Mouse (Mus musculus) lung, embryonic 14.5 days (tissue): ENCODE measurements around the gene Lamc3. TPM values are rescaled to one million over a fixed set of nuclear protein-coding genes. Genes with fewer than 3 reads are reported as not detected.
A peak's percentile ranks its signal among the peaks of the same experiment; 100 is the strongest.
"Not testable (repeated sequence)": the region's sequence is repeated elsewhere in the genome, so short reads cannot be mapped to it uniquely, and the experiment has no call there.

Experiments
- ATAC-seq: fragments of 200-750 bp; cut with Nextera tagmentation; 2 replicates; pipeline ENCODE4 v1.8.0; 2017; ENCODE audit warnings: mild to moderate bottlenecking, moderate TSS enrichment, moderate library complexity; ENCODE audit not compliant: insufficient read depth
- DNase-seq: peaks from one replicate; pipeline ENCODE4 v3.0.0-alpha.2; 2015
- H3K27ac ChIP-seq: fragments of 300-500 bp; sonication (generic); 2 replicates; pipeline ENCODE4 v1.5.1; 2014; ENCODE audit warnings: low read depth, mild to moderate bottlenecking, moderate library complexity
- H3K27me3 ChIP-seq: fragments of 300-500 bp; sonication (generic); 2 replicates; pipeline ENCODE4 v1.6.1; 2014; ENCODE audit warnings: low read length, control low read depth; ENCODE audit not compliant: insufficient read depth
- H3K36me3 ChIP-seq: fragments of 300-500 bp; sonication (generic); 2 replicates; pipeline ENCODE4 v1.6.1; 2014; ENCODE audit warnings: control low read depth; ENCODE audit not compliant: insufficient read depth
- H3K4me1 ChIP-seq: fragments of 300-500 bp; sonication (generic); 2 replicates; pipeline ENCODE4 v1.6.1; 2014; ENCODE audit warnings: antibody characterized with exemption, control low read depth; ENCODE audit not compliant: insufficient read depth
- H3K4me2 ChIP-seq: fragments of 300-500 bp; sonication (generic); 2 replicates; pipeline ENCODE4 v1.6.1; 2014; ENCODE audit warnings: mild to moderate bottlenecking
- H3K4me3 ChIP-seq: fragments of 300-500 bp; sonication (generic); 2 replicates; pipeline ENCODE4 v1.5.1; 2014; ENCODE audit warnings: low read depth, low read length
- H3K9ac ChIP-seq: fragments of 300-500 bp; sonication (generic); 2 replicates; pipeline ENCODE4 v1.6.1; 2014
- H3K9me3 ChIP-seq: fragments of 300-500 bp; sonication (generic); 2 replicates; pipeline ENCODE4 v1.6.1; 2016; ENCODE audit warnings: low read depth, low read length, control low read depth
- CTCF ChIP-seq: IDR thresholded peaks from 2 replicates; pipeline ENCODE4 v1.5.1; 2016; ENCODE audit warnings: antibody characterized with exemption, low read depth
- WGBS: fragments of 180-500 bp; shearing (Covaris S2); extraction: QIAGEN DNeasy Blood & Tissue Kit; methylation state at CpG from one replicate; pipeline ENCODE4 v1.1.7; 2014; 5-methylcytosine and 5-hydroxymethylcytosine counted together
- polyA plus RNA-seq: library from polyadenylated mRNA; unstranded; fragments of >200 nt; fragmentation: Nextera tagmentation; extraction: Ambion mirVana; gene quantifications from 2 replicates; pipeline ENCODE4 v1.2.1, GENCODE M21; 2014

Lamc3 gene
- polyA plus RNA-seq, 1 experiment from 2014 or later = 0.87 TPM

- no peak for ATAC-seq
Measured at GRCm38 (mm10) chr2:31906407-31906806, 19.3 kb downstream of the Lamc3 start.

DNA sequence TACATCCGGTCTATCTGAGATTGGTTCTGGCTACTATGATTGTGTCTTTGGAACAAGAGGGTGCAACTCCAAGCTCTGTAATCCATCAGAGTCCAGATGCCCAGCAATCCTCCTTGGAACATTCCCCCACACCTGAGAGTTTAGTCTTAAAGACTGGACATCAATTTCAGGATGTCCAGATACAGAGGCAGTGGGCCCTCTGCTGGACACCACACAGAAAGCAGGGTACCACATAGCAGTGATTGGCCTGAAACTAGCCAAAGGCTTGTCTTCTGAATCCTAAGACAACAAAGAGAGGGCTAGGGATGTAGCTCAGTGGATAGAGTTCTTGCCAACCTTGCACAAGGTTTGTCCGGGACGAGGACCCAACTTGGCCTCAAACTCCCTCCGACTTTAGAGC lies 25.5 kb downstream of the Lamc3 start:
- ATAC-seq (no peak), DNase-seq (peak; percentile 45)
- no peak overlapping the region for H3K27ac ChIP-seq
- peak; percentile 78 for TF ChIP-seq CTCF
- no peak overlapping the region for H3K4me2 ChIP-seq
- no peaks in the 10 kb centered on the region for H3K9me3 ChIP-seq
- no peaks in the 10 kb centered on the region for H3K36me3 ChIP-seq
- no peaks in the 10 kb centered on the region for H3K27me3 ChIP-seq
- no peaks in the 10 kb centered on the region for H3K4me1 ChIP-seq
- H3K9ac ChIP-seq = no peak overlapping the region
- 60% methylated on average over 4 of the region's 4 CpGs for WGBS
- no peak overlapping the region for H3K4me3 ChIP-seq

More at GRCm38 (mm10) chr2:31906407-31906806, 19.3 kb downstream of the Lamc3 start:
- Histone ChIP-seq H3K4me3 (no peak overlapping the region), H3K36me3 (no peaks in the 10 kb centered on the region), H3K4me1 (no peaks in the 10 kb centered on the region), H3K27me3 (no peaks in the 10 kb centered on the region), H3K4me2 (no peak overlapping the region), H3K9me3 (no peaks in the 10 kb centered on the region), H3K27ac (no peak overlapping the region), H3K9ac (no peak overlapping the region)
- peak; percentile 43 for DNase-seq
- 41% methylated on average over 9 of the region's 9 CpGs for WGBS
- no peak for TF ChIP-seq CTCF

DNA sequence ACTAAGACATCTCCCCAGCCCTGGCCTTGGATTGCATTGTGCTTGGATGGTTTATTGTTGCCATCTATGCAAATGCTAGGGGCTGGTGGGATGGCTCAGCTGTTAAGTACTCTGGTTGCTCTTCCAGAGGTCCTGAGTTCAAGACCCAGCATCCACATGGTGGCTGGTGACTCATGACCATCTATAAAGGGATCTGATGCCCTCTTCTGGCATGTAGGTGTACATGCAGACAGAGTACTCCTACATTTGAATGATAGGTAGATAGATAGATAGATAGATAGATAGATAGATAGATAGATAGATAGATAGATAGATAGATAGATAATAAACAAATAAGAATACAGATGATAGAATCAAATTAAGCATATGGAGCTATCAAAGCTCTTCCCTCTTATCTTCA lies 27.1 kb downstream of the Lamc3 start:
- ATAC-seq, H3K27ac ChIP-seq, H3K9me3 ChIP-seq: not testable (repeated sequence)

GRCm38 (mm10) chr2:31915112-31915511 lies 28.0 kb downstream of the Lamc3 start:
- no peak overlapping the region for H3K4me2 ChIP-seq
- no peak overlapping the region for H3K4me3 ChIP-seq
- WGBS = 19% methylated on average over 4 of the region's 4 CpGs
- H3K27ac ChIP-seq = no peak overlapping the region
- DNase-seq (peak; percentile 91), ATAC-seq (no peak)
- TF ChIP-seq CTCF = peak; percentile 97
- H3K36me3 ChIP-seq = no peaks in the 10 kb centered on the region
- no peaks in the 10 kb centered on the region for H3K4me1 ChIP-seq
- H3K27me3 ChIP-seq = no peaks in the 10 kb centered on the region
- no peak overlapping the region for H3K9ac ChIP-seq
- no peaks in the 10 kb centered on the region for H3K9me3 ChIP-seq

More for the DNA sequence above, 27.1 kb downstream of the Lamc3 start:
- H3K4me2 ChIP-seq, DNase-seq, H3K4me3 ChIP-seq, H3K36me3 ChIP-seq, H3K27me3 ChIP-seq, H3K4me1 ChIP-seq, H3K9ac ChIP-seq: not testable (repeated sequence)
- peak; percentile 39 for TF ChIP-seq CTCF

DNA sequence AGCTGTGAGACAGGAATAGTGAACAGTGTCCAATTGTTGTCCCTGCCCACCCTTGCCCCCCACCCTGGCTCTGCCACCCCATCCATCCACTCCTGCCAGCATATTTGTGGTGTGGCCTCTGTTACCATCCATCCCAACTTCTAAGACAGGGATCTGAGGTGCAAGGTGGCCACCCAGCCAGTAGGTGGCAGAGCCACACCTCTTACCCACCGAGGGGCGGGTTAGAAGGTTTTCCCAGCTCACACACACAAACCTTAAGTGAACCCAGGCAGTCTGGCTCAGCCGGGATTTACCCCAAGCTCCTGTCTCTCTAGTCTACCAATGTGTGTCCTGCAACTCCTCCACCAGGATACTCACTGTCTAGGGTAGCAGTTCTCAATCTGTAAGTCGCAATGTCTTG lies 30.5 kb downstream of the Lamc3 start:
- no peaks in the 10 kb centered on the region for H3K27me3 ChIP-seq
- no peaks in the 10 kb centered on the region for H3K4me1 ChIP-seq
- H3K4me3 ChIP-seq = no peak overlapping the region
- peak; percentile 67 for TF ChIP-seq CTCF
- ATAC-seq (no peak), DNase-seq (peak; percentile 55)
- no peak overlapping the region for H3K4me2 ChIP-seq
- no peaks in the 10 kb centered on the region for H3K9me3 ChIP-seq
- H3K27ac ChIP-seq = no peak overlapping the region
- WGBS = 22% methylated on average over 4 of the region's 4 CpGs
- H3K36me3 ChIP-seq = no peaks in the 10 kb centered on the region
- H3K9ac ChIP-seq = no peak overlapping the region

DNA sequence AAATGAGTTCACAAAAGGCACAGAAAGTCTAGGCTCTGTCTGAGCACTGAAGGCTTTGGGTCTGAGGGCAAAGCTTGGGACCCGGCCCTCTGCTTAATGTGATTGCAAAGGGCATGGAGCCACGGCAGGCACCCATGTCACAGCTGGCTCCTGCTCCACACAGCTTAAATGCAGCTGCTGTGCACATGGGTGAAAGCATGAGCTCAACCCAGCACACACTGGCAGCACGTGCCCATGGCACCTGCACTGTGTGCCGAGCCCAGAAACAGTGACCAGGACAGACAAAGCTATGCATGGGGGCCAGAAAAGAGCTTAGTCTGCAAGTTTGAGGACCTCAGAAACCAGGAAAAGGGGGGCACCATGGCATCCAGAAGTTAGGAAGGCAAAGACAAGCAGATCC lies 36.6 kb downstream of the Lamc3 start:
- no peak for DNase-seq
- no peaks in the 10 kb centered on the region for H3K27me3 ChIP-seq
- ATAC-seq = no peak
- H3K9ac ChIP-seq = no peak overlapping the region
- no peaks in the 10 kb centered on the region for H3K9me3 ChIP-seq
- no peak for TF ChIP-seq CTCF
- no peaks in the 10 kb centered on the region for H3K36me3 ChIP-seq
- WGBS = 69% methylated on average over 4 of the region's 4 CpGs
- H3K27ac ChIP-seq = no peak overlapping the region
- H3K4me1 ChIP-seq = no peaks in the 10 kb centered on the region
- no peak overlapping the region for H3K4me3 ChIP-seq
- H3K4me2 ChIP-seq = no peak overlapping the region

DNA sequence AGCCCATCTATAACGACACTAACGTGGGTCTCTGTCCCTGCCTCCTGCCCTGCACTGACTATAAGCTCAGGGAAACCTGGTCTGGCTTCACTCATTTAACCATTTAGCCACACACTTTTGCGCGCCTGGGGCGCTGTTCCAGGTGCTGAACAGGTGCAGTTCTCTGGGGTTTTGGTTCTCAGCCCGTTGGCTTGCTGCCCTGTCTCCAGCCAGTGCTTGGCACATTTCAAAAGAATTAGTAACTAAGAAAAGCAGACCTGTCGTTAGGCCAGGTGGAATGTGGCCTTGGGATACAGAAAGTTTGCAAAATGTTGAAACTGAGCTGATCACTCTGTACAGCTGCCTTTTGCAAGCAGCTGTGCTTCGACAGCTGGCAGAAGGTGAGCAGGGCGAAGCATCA lies 37.7 kb downstream of the Lamc3 start:
- ATAC-seq (no peak), DNase-seq (peak; percentile 59)
- H3K36me3 ChIP-seq = no peaks in the 10 kb centered on the region
- no peaks in the 10 kb centered on the region for H3K27me3 ChIP-seq
- WGBS = 26% methylated on average over 9 of the region's 9 CpGs
- H3K9ac ChIP-seq = no peak overlapping the region
- H3K4me1 ChIP-seq = no peaks in the 10 kb centered on the region
- H3K4me3 ChIP-seq = no peak overlapping the region
- H3K4me2 ChIP-seq = no peak overlapping the region
- no peak for TF ChIP-seq CTCF
- H3K27ac ChIP-seq = no peak overlapping the region
- H3K9me3 ChIP-seq = no peaks in the 10 kb centered on the region

DNA sequence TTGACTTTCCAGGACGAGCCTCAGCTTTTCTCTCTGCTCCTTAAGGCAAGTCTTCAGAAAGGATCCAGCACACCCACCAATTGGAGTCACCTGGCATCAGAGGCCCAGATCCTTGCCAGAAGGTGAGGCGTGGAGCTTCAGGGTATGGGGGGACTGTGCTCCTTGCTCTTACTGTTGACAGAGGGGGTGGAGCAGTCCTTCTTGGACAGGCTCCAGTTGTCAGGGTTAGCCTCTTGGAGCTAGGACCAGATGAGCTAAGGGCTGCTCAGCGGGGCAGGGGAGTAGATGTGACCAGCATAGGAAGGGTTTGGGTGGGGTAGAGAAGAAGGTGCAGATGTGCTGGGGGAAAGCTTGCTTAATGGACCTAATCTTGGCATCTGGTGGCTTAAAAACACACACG lies 38.8 kb downstream of the Lamc3 start:
- H3K27ac ChIP-seq = no peak overlapping the region
- ATAC-seq (no peak), DNase-seq (no peak)
- no peak overlapping the region for H3K4me3 ChIP-seq
- WGBS = 42% methylated on average over 4 of the region's 4 CpGs
- no peaks in the 10 kb centered on the region for H3K9me3 ChIP-seq
- TF ChIP-seq CTCF = no peak
- no peak overlapping the region for H3K9ac ChIP-seq
- no peaks in the 10 kb centered on the region for H3K4me1 ChIP-seq
- H3K36me3 ChIP-seq = no peaks in the 10 kb centered on the region
- H3K27me3 ChIP-seq = no peaks in the 10 kb centered on the region
- no peak overlapping the region for H3K4me2 ChIP-seq
